Mouse (Mus musculus): Measurements from ENCODE around the gene Pex19.

Gene Pex19

DNA sequence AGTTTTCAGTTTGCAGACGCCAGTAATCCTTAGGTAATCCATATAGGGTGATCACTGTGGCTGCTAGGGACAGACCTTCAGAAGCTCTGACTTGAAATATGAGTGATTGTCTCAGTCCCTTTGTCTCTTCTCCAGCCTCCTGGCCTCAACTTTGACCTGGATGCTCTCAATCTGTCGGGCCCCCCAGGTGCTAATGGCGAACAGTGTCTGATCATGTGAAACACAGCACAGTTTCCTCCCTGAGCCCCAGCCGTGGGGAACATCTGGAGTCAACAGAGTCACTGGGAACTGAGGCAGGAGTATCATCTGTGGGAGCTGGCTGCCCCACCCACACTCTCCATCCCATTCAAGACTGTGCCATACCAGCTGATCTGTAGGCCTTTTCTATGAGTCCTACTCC is 7.5 kb downstream of the Pex19 start:
- DNase-seq, result no peak

DNA sequence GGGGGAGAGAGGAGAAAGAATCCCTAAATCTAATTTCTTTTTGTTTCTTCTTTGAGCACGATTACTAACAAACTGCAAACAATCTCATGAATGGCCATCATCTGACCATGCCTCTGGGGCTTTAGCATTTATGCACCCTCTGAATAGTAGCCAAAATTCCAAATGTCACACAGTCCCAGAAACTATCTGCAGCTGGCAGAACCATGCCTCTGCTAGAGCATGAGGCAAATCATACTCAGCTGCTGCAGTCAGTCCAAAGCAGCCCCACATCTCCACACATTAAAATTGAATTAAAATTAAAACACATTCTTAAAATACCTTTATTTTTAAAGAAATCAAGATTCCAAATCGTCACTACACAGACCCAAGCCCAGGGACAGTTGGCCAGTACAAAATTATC is 13.6 kb downstream of the Pex19 start:
- no peak for DNase-seq

DNA sequence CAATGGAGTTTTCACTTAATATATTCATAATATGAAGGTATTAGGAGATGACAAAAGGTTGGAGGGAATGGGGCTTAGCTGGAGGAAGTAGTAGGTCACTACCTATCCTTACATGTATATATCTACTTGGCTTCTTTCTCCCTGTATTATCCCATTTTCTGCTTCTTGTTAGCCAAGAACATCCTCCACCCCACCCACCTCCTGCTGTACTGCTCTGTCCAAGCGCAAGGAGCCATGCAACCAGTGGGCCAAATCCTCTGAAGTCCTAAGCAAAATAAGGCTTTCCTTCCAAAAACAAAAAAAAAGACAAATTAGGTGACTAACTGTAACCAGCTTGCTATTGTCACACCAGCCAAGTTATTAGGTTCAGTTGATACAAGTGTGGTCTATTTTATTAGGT is 14.3 kb downstream of the Pex19 start:
- no peak for DNase-seq

DNA sequence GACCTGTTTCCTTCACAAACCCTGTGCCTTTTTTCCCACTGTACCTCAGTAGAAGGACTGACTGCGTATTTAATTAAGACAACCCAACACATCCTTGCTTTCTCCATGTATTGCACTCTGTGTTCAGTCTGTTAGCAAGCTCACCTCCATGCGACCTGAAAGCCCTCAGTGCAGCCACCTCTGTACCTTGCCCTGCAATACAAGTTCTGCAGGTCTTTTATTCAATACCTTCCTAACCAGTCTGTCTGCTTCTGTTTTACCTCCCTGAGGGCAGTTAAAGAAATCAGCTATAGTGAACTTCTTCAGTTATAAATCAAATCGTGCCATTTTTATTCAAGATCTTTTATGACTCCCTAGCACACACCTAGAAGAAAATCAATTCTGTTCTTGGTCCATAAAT is 15.0 kb downstream of the Pex19 start:
- no peak for DNase-seq

DNA sequence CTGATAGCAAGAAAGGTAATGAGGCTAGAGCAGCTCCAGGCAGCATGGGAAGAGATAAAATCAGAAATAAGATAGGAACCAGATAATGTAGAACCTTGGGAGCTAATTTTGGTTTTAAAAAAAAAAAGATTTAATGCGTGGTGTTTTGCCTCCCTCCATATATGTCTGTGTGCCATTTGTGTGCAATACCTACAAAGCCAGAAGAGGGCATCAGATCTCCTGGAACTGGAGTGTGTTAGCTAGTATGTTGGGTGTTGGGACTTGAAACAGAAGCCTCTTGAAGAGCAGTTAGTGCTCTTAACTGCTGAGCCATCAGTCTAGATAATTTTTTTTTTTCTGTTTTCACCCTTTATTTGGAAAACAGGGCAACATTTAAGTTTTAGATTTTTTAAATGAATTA is 17.0 kb downstream of the Pex19 start:
- peak; percentile 87 for DNase-seq

DNA sequence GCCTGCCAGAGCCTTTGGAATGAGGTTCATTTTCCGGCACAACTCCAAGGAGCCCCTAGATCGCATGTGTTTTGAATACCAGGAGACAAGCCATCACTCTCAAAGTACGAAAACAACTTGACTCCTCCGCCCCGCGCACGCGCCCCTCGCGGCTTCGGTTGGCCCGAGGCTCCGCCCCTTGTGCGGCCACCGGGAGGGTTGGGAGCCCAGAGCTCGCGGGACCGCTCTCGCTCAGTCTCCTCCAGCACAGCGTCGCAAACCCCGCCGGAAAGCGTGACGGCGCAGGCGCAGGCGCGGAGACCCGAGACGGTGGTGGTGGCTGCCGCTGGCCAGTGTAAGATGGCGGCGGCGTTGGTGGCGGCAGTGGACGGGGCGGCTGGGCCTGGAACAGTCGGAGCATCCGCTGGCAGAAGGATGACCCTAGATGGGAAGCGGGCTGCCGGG is 21.3 kb downstream of the Pex19 start, which contains the start of gene Dcaf8:
Dcaf8 (plus strand) TSS at position 250 of the 444 bp plus-strand sequence.
- DNase-seq, result peak; percentile 99

DNA sequence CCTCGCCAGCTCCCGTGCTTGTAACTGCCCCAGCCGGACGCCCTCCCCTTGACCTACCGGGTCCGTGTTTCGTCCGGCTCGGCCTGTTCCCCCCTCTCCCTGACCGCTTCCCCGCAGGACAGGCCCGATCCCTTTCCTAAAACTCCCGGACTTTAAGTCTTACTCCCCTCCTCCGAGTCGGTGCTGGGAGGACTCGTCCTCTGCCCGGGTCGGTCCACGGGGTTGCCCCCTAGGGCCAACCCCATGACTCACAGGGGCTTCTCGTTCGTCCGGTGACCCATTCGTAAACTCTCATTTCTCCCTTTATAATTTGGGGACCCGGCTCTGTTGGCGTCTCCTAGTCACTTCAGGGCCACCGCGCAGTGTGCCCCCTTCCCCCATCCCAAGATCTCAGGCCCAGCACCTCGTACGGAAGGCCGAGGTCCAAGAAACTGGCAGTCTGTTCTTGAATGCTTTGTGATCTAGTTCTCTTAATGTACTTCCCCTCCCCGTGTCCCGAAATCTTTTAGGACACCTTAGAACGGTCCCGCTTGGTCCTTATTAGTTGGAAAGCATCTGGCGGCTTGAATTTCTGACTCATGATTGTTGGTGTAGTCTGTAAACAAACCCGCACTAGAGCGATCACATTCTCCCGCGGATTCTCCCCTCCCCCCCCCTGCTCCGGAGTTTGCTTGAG is 21.9 kb downstream of the Pex19 start:
- peak; percentile 49 for DNase-seq

DNA sequence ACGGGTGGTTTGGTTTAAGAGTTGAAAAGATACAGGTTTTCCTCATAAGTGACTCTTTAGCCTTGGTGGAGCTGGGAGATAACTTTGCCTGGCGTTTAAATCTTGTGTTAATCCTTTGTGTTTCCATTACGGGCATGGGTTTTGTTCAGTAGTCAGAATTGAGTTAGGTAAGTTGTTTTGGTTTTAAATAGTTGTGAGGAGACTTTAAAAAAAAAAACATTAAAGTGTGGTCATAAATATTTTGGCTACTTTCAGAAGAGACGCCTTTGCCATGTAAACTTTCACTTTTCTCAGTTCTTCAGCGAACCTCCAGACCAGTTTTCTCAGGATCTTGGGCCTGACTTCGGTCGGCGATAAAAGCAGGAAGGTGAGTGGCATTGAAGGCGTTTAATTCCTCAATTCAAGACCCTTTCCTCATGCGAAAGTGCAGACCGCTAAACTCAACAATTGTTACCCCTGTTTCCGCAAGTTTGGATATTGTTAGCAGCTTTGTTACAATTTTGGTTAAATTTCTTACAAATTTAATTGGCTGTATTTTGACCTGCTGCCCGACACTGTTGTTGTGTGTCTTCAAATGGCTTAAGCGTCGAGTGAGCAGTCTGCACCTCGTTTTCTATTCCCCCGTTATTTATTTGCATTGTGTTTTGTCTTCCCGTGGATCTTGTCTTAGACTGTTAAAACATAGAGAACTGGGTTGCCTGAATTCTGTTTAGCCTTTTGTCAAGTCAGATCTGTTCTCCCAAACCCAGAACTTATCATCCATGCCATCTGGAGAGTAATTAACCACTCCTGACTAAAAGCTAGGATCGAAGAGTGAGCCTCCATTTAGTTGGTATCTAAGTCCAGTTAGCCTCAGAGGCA is 22.6 kb downstream of the Pex19 start:
- no peak for DNase-seq

DNA sequence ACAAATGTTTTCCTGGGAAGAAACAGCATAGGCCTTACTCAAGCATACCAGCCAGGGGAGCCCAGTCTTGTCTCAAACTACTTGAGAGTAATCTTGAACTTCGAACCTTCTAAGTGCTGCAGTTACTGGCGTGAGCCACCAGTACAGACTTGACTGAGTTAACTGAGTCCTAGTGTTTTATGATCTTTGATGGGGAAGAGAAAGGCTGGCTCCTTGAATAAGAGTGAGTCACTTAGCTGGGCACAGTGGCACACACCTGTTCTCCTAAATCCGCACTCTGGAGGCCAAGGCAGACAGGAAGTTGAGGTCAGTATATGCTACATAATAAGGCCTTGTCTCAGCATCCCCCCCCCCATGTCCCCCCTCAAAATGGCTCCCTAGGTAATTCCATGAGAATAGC is 28.0 kb downstream of the Pex19 start:
- no peak for DNase-seq

DNA sequence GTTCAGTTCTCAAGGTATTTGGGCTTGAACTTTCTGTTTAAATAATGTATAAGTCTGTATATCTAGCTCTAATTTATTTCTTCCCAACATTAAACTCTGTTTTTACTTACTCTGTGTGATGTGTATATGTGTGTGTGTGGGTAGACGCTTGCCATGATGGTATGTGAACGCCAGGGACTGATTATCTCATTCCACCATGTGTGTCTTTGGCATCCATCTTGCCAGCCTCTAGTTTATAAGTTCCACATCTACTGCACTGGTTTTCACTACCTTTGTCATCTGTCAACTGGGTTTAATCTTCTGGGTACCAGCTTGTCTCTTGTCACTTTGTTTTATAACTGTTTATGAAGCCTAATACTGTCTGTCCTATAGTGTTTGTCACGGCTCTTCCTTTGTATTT is 29.0 kb downstream of the Pex19 start:
- DNase-seq, result no peak

DNA sequence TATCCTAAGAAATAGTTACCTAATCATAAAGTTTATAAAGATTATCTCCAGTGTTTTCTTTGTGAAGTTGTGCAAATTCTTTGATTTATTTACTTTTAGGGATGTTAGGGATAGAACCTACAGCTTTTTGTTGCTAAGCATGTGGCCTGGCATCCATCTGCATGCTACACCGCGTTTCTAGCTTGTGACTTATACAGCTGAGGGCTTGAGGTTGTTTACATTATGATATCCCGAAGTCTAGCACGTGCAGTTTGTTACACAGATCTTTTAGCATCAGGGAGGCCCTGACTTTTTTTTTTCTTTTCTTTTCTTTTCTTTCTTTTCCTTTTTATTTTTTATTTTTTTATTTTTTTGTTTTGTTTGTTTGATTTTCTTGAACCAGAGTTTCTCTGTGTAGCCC is 33.4 kb downstream of the Pex19 start:
- no peak for DNase-seq

DNA sequence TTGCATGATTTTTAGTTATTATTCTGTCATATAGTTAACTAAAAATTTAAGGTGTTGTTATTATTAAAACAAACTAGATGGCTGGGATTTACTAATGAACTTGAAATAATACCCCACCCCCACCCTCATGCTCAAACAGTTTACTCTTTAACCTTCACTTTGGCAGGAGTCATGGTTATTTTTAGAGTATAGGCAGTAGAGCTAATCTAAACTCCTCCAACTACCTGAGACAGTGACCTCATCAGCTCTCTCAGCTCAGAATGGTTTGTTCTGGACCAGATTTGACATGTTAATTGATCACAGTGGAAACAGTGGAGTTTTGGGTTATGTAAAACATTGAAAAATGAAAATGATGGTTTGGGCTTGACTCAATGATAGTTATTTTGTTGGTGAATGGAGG is 34.0 kb downstream of the Pex19 start:
- no peak for DNase-seq

DNA sequence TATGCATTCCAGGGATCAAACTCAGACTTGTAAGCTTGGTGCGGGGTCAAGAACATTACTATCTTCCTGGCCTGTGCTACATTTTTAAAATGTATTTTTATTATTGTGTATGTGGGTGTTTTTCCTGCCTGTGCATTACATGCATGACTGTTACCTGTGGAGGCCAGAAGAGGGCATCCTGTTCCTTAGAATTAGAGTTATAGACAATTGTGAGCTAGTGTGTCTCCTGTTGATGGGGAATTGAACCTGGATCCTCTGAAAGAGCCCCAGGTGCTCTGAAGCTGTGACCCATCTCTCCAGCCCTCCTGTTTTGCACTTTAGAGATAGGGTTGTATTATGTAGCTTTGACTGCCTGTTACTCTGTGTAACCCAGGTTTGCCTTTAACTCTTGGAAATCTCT is 35.5 kb downstream of the Pex19 start:
- peak; percentile 55 for DNase-seq

DNA sequence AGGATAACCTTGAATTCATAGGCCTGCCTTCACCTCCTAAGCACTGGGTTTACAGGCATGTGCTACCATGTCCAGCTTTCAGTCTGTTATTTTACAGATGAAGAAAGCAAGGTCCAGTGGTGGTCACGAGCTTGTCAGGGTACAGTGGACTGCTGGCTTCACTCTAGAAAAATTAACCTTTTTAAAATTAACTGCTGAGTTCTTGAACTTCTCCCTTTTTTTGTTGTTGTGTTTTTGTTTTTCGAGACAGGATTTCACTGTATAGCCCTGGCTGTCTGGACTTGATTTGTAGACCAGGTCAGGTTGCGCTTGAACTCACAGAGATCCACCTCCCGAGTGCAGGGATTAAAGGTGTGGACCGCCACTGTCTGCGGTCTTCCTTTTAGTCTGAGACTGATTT is 36.4 kb downstream of the Pex19 start:
- DNase-seq, result no peak

DNA sequence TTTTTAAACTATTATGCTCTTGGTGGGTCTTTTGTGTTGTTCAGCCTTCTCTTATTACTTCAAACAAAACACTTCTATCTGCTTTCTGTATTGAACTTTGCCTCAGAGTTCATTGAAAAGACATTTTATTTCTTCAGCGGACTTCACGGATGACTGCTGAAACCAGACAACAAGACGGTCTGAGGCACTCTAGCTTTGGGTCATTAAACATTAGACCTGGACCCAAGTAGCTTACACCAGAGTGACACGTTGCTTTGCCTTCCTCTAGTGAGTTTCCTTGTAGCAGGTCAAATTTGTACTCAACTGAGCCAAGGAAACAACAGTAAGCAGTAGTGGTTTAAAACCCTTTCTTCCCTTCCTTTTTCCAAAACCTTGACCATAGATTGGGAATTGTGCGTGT is 41.4 kb downstream of the Pex19 start:
- no peak for DNase-seq

DNA sequence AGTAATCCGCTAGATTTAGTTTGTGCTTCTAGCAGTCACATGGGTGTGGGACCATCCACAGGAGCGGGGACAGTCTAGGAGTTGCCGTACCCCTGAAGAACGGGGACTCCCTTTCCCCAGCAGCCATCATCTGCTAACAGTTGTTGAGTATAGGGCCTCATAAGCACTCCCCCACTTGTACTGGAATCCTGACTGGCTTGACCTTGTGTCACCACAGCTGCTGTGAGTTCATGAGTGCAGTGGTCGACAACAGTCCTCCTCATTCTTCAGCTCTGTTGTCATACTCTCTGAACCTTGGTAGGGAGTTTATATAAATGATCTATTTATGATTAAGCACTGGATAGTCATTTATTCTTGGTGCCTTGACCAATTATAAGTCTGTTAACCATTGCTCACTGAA is 43.3 kb downstream of the Pex19 start:
- DNase-seq, result no peak

DNA sequence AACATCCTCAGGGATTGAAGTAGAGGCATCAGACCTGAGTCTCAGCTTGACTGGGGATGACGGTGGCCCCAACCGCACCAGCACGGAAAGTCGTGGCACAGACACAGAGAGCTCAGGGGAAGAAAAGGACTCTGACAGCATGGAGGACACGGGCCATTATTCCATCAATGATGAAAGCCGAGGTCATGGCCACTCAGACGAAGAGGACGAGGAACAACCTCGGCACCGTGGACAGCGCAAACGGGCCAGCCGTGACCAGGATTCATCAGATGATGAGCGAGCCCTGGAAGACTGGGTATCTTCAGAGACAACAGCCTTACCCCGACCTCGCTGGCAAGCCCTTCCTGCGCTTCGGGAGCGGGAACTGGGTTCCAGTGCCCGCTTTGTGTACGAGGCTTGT is 45.8 kb downstream of the Pex19 start:
- DNase-seq, result no peak

DNA sequence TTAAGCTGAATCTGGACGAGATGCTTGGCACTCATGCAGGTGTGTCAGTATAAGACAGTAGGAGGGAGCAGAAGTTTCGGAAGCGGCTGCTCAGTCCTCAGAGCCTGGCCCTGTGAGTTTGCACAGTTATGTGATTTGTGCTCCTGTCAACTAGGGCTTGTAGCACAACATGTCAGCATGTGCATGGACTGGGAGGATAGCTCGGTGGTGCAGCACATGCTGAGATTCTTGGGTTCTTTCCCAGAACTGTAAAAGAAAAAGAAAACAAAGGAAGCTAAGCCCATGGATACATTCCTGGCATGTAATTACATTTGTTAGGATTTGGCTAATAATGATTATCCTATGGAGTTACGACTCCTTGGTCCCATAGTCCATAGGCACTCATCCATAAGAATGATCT is 46.6 kb downstream of the Pex19 start:
- DNase-seq, result no peak

DNA sequence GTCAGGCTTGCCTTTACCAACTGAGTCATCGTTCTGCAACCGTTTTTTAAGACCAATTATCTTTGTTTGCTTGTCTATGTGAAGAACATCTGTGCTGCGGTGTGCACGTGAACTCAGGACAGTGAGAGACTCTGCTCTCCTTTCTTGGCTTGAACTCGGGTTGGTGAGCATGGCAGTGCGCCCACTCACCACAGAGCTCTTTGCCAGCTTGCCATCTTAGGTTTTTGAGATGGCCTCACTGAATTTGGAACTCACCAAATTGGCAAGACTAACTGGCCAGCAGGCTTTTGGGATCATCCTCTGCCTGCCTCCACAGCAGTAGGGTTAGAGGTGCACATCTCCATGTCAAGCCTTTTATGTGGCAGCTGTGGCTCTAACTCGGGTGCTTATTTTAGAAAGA is 51.2 kb downstream of the Pex19 start:
- DNase-seq, result no peak

DNA sequence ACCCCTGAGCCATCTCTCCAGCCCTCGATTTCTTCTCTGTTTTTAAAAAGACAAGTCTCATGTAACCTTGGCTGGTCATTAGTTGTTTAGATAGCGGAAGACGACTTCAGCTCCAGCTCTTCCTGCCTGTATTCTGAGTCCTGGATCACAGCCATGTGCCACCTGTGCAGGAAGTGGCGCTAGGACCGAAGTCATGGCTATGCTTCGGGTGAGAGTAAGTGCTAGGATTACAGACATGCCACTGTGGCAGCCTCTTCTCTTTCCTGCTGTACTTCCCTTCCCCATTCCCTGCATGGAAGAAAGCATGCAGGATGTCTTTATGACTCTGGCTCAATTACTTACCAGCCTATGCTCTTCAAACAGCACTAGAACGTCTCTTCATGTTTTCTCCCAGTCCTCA is 52.5 kb downstream of the Pex19 start:
- no peak for DNase-seq

DNA sequence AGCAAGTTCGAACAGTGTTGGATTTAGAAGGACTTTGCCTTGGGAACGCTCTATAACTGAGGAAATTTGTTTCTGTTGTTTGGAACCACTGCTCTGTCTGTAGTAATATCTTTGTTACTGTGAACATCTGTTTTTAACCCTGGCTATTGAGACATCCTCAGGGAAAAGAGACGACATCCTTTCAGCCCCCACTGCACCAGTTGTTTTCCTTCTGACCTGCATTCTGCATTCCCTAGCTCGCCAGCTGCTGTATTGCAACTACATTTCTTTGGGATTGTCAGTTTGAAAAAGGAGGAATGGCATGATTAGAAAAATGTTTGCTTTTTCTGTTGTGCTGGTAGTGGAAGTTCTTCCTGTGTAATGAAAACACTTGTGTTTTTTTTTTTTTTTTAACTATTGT is 54.3 kb downstream of the Pex19 start:
- DNase-seq, result no peak

DNA sequence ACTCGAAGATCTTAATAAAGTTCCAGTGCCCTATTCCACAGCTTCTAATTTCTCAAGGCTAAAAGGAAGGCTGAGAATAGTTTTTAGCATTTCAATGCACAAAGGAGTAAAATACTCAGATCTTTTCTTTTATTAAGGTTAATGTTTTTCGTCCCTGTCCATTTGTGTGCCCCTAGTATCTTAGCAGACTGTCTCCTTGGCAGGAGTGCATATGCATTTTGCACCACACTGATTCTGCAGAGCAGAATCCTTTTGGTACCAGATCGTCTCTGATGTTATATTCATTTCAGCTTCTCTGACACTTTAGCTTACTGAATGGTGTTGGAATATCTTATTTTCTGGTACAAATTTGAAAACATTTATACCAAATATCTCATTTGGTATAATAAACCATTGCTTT is 55.2 kb downstream of the Pex19 start:
- DNase-seq, result no peak

DNA sequence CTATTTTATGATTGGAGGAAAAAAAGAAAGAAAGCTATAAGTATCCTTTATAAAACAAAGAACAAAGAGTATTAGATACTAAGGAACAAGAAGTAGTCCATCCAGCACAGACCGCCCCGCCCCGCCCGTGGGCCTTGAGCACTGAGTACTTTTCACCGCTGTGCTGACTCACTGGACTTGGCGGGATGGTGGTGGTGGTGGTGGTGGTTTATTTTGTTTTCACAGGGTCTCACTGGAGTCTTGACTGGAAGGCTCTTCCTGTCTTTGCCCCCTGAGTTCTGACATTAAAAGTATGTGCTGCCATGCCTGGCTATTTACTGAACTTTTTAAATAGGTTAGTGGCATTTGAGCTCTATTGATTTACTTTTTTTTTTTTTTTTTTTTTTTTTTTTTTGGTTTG is 56.5 kb downstream of the Pex19 start:
- no peak for DNase-seq

DNA sequence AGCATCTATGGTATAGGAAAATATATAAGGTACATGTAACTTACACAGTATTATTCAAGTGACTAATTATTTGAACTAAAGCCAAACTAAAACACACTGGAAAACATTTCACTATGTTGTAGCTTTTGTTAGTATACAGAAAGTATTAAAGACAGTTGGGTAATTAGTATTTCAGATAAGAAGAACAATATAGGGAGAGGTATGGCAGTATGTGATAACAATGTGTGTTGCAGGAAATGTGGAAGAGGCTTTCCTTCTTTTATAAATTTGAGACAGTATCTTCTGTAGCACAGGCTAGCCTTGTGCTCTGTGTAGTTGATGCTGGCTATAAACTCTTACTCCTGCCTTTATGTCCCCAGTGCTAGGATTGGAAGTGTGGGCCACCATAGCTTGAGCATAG is 57.4 kb downstream of the Pex19 start:
- no peak for DNase-seq

Measured in lung, postnatal 10 days (tissue).